Mouse (Mus musculus) frontal cortex, adult 2 months (tissue): ENCODE data around the gene Ascc1. TPM values are rescaled to one million over a fixed set of nuclear protein-coding genes. Genes with fewer than 3 reads are reported as not detected.
"Not testable (repeated sequence)": the region's sequence is repeated elsewhere in the genome, so short reads cannot be mapped to it uniquely, and the experiment has no call there.

Experiments
- DNase-seq, 2 experiments: peaks; one replicate each; pipeline ENCODE4 v3.0.0; 2022; ENCODE audit warnings: low spot score in 1 of 2; ENCODE audit errors: extremely low spot score in 1 of 2
- polyA plus RNA-seq: library from polyadenylated mRNA; depleted of rRNA; stranded (reverse); fragments of >200 nt; gene quantifications from 2 replicates; pipeline ENCODE4 v1.2.3, GENCODE M21; 2012

Ascc1 gene
- polyA plus RNA-seq, 1 experiment: 26.5 TPM

DNA sequence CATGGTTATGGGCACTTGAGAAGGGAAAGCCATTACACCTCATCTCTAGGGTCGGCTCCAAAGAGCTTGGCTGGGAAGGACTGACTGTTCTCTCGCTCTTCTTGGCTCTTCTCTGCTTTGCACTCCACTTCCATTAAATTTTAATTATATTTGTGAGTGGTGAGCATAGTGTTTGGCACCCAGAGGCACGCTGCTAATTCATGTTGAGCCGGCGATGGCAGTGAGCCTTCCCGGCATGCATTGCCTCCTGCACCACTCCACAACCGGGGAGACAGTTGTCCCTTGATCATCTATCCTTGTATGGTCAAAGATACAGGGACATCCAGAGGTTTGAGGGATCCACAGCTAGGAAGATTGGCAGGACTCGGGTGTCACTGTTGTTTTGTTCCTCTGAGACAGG lies 107.4 kb downstream of the Ascc1 start:
- no peak for DNase-seq

DNA sequence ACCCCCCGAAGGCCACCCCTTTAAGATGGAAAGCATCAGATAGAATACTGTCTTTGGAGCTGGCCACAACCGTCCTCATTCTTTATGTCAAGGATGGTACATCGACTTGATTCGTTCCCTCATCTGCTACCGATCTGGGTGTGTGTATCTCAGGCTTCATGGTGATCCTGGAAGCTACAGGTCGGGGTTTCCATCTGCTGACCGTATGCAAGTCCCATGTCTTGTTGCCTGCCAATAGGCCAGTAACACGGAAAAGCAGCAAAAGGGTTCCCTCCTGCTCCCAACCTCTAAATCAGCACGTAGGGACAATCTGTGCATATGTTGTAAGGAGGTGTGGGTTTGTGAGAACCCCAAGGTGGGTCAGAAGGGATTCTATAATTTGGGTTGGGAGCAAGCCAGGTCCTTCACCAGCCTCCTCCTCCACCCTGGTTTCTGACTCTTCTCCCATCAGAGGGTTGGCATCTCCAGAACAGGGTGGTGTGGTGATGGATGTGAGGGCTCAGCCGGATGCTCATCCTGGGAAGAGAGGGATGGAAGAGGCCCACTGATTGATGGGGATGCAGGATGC lies 108.4 kb downstream of the Ascc1 start:
- DNase-seq: no peak

DNA sequence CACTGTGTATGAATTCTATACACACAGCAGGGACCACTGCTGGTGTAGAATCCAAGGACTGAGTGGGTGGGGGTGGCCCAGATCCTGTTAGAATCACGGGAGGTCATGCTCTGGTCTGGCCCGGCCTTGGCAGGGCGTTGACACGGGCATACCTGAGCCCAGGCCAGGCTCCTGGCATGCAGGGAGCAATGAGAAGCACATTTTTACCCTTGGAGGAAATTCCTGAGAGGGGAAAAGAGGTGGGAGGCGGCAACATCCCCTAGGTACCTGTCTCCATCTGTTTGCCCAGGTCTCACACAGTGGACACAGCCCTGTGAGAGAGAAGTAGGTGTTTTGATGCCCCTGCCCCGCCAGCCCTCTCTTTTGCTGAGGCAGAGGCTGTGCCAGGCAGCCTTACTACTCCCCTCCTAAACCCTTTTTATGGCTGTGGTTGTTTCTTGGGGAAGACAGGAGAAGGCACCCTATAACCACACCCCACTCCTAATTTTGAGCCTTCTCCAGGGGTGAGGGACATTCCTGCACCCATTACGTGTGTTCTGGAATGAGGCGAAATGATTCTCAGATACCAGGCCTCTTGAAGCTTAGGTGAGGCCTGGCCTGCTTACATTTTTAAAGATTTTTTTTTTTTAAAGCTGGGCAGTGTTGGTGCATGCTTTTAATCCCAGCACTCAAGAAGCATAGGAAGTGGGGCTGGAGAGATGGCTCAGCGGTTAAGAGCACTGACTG lies 111.5 kb downstream of the Ascc1 start:
- DNase-seq: no peak

DNA sequence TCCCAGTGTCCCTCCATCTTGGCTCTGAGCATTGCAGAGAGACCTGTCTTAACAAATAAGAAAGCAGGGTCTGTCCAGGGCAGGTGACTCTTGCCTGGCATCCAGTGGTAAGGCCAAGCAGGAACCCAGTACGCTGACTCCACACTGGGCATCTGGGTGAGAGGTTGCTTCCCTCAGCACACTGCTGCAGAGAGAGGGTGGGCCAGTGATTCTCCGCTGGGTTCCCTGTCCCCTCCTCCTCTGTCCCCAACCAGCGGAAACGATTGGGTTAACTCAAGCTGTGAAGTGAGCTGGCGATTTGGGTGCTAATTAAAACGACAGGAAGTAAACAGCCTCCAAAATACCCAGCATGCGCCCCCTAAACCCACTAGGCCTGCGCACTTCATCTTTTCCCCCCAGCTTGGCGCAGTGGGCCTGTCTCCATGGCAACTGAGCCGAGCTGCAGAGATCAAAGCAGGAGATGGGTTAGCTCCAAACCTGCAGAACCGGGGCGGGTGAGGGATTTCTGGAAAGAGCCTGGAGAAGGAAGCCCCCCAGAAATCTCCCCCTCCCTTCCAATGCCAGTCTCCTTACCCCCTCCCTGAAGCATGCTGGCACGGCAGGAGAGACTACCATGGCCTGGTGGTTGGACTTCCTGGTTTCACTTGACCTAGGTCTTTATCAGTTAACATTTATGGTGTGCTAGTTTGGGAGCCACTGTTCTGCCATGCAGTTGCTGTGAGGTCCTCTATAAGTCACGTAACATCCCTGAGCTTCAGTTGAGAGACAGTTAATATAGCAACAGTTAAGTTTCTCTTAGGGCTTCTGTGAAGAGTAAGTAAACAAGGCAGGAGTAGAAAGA lies 113.0 kb downstream of the Ascc1 start:
- peak; percentile 74 to 88 for DNase-seq

DNA sequence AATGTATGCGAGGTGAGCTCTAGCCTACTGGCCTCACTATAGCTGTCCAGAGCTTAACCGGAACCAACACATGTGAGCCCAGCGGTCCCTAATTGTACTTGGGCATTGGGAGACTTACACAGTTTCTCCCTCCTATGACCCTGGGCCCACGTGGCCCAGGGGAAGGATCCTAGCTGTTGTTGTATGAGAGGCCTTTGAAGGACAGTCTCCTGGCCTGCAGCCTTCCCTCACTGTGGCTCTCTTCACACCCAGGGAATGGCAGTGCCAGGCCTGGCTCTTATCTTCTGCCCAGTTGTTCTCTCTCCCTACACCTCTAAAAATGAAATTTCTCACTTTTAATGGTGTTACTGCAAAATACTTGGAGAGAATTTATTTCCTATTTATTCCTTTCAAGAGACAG lies 114.4 kb downstream of the Ascc1 start:
- DNase-seq: no peak

DNA sequence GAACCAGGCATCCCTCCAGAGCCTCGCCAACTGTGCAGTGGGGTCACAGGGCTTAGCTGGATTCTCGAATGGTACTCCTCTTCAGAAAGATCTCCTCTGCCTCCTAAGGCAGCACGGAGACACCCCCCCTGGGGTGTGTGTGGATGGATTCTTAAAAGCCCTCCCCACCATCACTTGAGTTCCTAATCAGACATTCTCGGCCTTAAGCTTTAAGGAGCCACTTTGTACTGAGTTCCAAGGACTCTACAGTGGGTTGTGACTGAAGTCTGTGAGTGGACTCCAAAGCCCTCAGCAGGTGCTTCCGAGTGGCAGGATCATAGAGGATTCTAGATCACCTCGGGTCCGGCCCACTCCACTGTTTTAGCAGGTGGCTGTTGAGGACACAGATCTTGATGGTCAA lies 115.9 kb downstream of the Ascc1 start:
- no peak for DNase-seq

DNA sequence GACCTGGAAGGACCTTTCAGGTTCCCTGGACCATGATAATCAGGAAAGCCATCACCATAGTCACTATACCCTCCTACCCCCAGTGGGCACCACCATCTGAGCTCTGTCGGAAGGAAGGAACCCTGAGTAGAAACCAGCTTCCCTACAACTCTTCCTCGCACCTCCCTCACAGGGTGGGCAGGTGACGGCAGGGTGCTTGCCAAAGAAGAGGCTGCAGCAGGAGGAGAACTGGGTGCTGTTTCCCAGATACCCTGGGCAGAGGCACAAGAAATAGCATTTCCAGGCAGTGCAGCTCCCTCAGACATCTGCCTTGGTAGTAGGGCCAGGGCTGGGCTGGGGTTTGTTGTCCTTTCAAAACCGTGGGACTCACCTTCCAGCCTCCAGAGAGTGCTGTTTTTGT lies 118.0 kb downstream of the Ascc1 start:
- peak; percentile 67 to 78 for DNase-seq

DNA sequence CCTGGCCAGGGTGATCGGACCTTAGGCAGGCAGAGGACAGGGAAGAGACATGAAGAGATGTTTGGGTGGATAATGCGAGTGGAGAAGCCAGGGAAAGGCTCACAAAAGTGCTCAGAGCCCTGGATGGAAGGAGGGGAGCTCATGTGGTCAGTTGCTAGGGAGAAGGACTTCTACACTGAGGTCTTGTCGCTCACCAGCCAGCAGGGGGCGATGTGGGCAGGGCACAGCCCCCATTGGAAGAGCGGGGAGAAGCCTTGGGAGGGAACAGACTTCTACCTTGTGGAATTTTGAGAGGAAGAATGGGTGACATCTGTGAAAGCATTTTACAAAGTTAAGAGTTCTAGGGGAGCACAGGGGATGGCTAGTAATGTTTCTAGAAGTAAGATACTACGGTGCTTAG lies 121.5 kb downstream of the Ascc1 start:
- no peak for DNase-seq

DNA sequence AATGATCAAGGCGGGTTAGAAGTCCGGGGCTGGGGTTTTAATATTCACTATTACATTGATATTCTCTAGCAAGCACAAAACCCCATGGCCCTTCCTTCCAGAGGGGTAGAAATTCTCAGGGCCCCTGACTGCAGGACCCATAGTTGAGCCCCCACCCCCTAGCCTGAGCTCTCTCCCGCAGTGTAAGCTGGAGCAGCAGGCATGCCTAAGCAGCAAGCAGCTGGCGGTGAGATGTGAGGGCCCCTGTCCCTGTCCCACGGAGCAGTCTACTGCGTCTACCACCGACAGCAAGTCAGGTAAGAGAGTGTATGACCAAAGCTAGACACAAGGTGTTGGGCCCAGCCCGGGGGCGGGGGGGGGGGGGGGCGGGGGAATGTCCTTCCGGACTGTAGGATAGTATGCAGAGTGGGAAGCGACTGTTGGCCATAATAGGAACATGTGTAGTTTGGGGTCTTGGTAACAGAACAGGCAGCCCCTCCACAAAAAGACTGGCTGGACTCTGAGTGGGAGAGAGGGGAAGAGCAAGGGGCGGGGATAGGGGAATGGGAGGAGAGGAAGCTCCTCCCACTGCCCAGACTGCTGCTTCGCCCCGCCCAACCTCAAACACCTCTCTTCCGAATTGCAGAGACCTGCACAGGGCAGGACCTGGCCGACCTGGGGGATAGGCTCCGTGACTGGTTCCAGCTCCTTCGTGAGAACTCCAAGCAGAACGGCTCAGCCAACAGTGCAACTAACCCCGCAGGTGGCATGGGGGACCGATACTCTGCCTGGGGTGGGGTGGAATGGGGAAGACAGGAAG lies 123.1 kb downstream of the Ascc1 start:
- no peak for DNase-seq

DNA sequence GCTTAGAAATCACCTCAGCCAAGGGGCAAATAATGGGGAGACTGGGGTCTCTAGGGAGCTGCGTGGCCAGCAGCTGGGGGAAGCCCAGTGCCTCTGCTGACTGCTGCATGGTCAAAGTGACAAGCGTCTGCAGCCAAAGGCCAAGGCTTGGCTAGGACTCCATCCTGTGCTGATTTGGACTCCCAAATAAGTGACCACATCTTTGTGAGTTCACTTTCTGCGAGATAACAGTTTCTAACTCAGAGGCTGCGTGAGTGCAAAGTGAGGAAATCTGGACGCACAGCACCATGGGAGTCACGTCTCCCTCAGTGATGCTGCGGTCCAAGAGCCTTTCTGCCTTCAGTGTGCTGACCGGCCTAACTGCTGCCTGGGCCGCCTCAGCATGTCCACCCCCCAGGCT lies 125.7 kb downstream of the Ascc1 start:
- no peak for DNase-seq

DNA sequence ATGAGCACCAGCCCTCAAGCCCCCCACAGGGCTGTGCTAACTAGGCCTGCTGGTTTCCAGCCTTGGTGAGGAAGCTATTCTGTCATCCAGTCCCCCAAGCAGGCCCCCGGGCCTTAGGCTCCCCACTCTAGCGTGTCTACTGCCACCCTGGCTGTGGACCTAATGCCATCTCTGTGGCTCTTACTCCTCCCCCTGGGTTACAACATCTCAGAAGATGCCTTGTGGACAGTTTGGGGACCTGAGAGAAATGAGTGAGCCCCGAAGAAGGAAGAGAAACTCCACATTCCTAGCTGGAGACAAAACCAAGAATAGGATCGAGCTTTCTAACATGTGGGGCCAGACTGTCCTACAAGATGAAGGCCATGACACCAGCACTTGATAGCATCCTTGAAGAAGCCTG lies 127.9 kb downstream of the Ascc1 start:
- no peak for DNase-seq

DNA sequence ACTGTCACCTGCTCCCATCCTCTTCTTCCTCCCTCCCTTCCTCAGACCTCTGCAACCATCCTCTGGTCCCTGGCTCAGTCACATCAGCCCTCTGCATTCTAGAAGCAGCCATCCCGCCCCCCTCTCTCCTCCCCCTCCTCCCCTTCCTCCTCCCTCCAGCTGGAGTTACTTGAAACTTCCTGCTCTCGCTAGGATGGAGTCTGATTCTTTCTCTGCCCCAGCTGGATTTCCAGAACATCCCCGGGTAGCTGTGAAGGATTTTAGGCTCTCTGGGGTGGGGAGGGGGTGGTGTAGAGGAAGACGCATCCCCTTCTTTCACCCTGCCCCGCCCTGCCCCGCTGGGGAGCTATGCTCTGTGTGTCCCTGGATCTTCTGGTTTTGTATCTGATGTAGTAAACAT lies 130.9 kb downstream of the Ascc1 start:
- no peak for DNase-seq

DNA sequence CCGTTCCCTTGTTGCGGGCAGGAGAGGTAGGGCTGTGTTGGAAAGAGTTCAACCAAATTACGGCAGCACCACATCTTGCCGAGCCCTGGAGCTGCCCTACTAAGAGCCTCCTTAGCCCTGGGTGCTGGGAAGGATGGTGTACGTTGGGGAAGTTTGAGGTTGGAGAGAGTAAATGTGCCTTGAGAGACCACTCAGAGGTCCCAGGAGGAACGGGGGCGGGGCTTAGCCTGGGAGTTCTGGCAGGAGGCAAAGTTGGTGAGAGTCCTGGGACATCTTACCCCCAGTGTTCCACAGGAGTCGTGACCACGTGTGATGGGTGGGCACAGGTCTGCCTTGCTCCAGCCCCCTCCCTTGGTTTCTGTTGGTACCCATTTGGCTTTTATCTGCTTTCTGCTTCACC lies 131.6 kb downstream of the Ascc1 start:
- DNase-seq: no peak

DNA sequence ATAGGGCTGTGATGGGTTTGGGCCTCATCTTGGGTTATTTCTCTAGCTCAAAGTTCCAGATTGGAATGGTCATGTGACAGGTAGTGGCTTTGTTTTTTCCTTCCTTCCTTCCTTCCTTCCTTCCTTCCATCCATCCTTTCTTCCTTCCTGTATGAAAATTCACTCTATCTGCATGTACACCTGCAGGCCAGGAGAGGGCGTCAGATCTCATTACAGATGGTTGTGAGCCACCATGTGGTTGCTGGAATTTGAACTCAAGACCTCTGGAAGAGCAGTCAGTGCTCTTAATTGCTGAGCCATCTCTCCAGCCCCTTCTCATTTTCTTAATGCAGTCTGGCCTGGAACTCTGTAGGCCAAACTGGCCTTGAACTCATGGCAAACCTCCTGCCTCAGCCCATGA lies 133.4 kb downstream of the Ascc1 start:
- not testable (repeated sequence) for DNase-seq

DNA sequence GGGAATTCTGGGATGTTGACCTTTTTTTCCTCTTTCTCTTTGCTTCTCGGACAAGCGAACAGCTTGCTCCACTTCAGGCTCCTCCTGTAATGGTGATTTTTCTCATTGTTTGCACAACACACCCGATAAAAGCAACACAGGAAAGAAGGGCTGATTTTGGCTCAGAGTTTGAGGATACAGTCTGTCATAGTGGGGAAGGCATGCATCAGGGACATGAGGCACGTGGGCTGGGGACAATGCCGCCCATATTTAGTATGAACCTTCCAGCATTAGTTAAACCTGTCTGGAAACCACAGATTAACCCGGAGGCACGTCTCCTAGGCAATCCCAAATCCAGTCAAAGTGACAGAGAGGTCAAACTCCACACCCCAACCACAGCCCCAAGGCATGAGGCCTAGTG lies 134.3 kb downstream of the Ascc1 start:
- no peak for DNase-seq

DNA sequence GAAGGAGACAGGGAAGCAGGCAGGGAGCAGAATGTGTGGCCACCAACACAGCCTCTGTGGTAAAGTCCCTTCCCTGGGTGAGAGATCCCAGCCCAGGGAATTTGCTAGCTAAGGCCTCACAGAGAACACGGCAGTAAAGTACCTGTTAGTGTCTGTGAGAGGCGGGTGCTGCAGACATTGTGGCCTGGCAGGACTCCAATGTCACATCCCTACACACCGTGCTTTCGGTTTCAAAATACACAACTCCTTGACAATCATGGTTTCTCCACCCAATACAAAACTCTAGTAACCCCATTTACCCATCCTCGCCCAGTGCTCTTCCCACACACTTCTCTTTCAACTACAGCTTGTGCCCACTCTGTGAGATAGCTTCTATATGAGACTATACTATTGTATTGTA lies 136.1 kb downstream of the Ascc1 start:
- no peak for DNase-seq

DNA sequence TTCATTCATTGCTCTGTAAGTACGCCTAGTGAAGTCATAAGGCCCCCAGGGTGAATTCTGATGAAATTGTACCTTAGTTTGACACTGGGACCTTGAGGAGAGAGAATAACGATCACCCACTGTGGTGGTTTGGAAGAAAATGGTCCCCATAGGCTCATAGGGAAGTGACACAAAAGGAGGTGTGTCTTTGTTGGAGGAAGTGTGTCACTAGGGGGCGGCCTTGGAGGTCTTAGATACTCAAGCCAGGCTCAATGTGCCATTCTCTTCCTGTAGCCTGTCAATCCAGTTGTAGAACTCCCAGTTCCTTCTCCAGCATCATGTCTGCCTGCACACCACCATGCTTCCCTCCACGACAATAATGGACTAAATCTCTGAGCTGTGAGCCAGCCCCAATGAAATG lies 138.1 kb downstream of the Ascc1 start:
- DNase-seq: no peak

DNA sequence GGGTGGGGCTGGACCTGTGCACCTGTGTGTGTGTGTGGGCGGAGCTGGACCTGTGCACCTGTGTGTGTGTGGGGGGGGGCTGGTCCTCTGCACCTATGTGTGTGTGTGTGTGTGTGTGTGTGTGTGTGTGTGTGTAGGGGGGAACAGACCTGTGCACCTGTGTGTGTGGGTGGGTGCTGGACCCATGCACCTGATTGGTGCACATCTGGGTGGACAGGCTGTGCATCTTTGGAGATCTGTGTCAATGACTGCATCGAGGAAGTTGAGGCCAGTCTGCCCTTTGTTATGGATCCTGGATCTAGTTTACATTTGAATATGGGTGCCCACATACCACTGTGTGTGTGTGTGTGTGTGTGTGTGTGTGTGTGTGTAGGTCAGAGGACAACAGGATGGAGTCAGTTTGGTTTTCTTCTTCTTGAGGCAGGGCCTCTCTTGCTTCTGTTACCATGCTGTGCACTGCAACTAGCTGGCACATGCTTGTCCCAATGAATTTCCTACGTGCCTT lies 139.1 kb downstream of the Ascc1 start:
- DNase-seq: no peak

DNA sequence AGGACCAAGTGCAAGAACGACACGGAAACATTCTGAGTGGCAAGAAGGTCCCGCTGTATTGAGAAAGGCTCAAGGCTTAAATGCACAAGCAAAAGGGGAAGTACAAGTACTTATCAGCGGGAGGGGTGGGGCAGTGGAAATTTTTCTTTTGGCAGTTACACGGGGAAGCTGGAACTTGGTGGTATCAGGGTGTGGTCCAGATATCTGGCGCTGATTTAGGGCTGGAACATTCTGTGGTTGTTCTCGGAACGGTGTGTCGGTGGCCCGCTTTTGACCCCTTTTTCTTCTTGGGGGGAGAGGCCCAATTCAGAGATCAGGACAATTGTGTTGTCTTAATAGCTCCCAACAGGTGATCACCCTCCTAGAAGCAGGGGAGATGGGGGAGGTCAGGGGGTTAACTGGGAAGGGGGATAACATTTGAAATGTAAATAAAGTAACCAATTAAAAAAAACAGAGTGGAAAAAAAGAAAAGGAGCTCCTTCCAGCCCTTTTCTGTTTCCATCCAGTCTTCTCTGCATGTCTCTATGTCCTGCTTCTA lies 145.0 kb downstream of the Ascc1 start:
- not testable (repeated sequence) for DNase-seq

DNA sequence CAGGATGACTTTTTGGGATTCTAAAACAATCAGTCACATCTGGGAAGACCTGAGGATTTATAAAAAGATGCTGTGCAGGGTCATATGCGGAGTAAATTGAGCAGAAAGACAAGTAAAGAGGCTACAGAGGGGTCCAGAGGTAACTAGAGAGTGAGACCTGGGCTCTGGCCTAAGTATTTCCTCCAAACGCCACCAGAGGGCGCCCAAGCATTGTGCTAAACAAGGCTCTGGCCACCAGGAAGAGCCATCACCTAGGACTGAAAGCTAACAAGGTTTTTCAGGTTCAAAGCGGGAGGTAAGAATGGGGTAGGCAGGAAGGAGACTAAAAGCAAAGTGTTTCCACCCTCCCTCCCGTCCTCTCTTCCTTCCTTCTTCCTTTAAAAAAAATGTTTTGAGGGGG lies 145.5 kb downstream of the Ascc1 start:
- peak in 1 of 2 experiments; percentile 90 for DNase-seq
